Mouse (Mus musculus): ENCODE measurements around the gene Ciita. TPM values are rescaled to one million over a fixed set of nuclear protein-coding genes. Genes with fewer than 3 reads are reported as not detected.

The Ciita gene
- total RNA-seq, 1 experiment from 2014 or later, result 137 TPM

Other genes starting within 250 kb of the Ciita start
- gene Emp2, start 166.1 kb upstream of the Ciita start, total RNA-seq (2017), result 0.23 TPM in 1 of 2 replicates, not detected in the other
- gene Tekt5, start 84.6 kb upstream of the Ciita start, total RNA-seq (2017), result 0.23 TPM in 1 of 2 replicates, not detected in the other
- 44.9 and 49.1 TPM in 2 replicates for gene Nubp1, start 68.1 kb upstream of the Ciita start, total RNA-seq (2017)
- gene Tvp23a, start 32.7 kb upstream of the Ciita start, total RNA-seq (2017), result 0.23 TPM in 1 of 2 replicates, not detected in the other
- gene Dexi, start 63.0 kb downstream of the Ciita start, total RNA-seq (2017), result 10.4 and 12.5 TPM in 2 replicates
- 21.5 and 23.8 TPM in 2 replicates for gene Clec16a, start 65.3 kb downstream of the Ciita start, total RNA-seq (2017)

Data from neutrophil, adult 5-6 weeks (primary cell).